ENCODE assay signal across 7 mouse cellular contexts in genomic region chrX:95164140-95164539, GRCm38 (mm10). TPM values are rescaled to one million over a fixed set of nuclear protein-coding genes. Genes with fewer than 3 reads are reported as not detected.
DNase-seq lines count a peak whose midpoint lies in the region; ATAC-seq and TF ChIP-seq lines count a peak whose summit lies in the region.

No protein-coding gene starts in this region.

- no peak overlapping the region for H3K9ac ChIP-seq in stomach, embryonic 16.5 days (ENCODE audit: low read length)

- no peak for TF ChIP-seq CTCF in left cerebral cortex, adult 2 months (IDR thresholded peaks at IDR 0.05)

- no peaks in the 10 kb centered on the region for H3K36me3 ChIP-seq in stomach, embryonic 16.5 days (ENCODE audit: control insufficient read depth, insufficient read depth, low read length)

- peak overlapping the region; percentile 55 for H3K4me3 ChIP-seq in left cerebral cortex, adult 2 months
- no peak overlapping the region for H3K4me3 ChIP-seq in stomach, embryonic 16.5 days (replicated peaks; ENCODE audit: low read length)

- no peaks in the 10 kb centered on the region for H3K27me3 ChIP-seq in stomach, embryonic 16.5 days (ENCODE audit: control insufficient read depth, insufficient read depth, low read length)

- no peak for ATAC-seq in stomach, embryonic 16.5 days (ENCODE audit: insufficient read depth, low FRiP score)

- H3K4me2 ChIP-seq in stomach, embryonic 16.5 days (ENCODE audit: low read depth, low read length): peak overlapping the region; percentile 27; the same call in 1 of the 2 replicates

- peak; percentile 4 for DNase-seq in thymus, postnatal 14 days
- DNase-seq in thymus, postnatal 10 days (ENCODE audit: low spot score in 2 of 2): no peak
- peak; percentile 36 for DNase-seq in fat pad, adult 2 months (ENCODE audit: extremely low read depth, low read depth, low spot score)
- DNase-seq in left cerebral cortex, adult 2 months (ENCODE audit: extremely low spot score in 1 of 2, low spot score in 2 of 2): peak in 1 of 2 experiments; percentile 31
- DNase-seq in heart, postnatal 10 days: no peak
- no peak for DNase-seq in testis, postnatal 14 days (ENCODE audit: low spot score)

- H3K9me3 ChIP-seq in stomach, embryonic 16.5 days (replicated peaks; ENCODE audit: control insufficient read depth, low read length): no peaks in the 10 kb centered on the region

- intact Hi-C loops in left cerebral cortex, adult 2 months (cut with DNase I): loop anchor here (5.0 kb wide), 1 partner anchor 47 kb away; no protein-coding TSS in a partner anchor
- intact Hi-C loops in heart, postnatal 10 days (cut with DNase I): no loop called here

- peak overlapping the region; percentile 93 for H3K27ac ChIP-seq in left cerebral cortex, adult 2 months
- no peak overlapping the region; the same call in 1 of the 2 replicates for H3K27ac ChIP-seq in stomach, embryonic 16.5 days (ENCODE audit: low read length)

- no peaks in the 10 kb centered on the region for H3K4me1 ChIP-seq in stomach, embryonic 16.5 days (ENCODE audit: control insufficient read depth, insufficient read depth, low read length)

- 45% methylated on average over 6 of the region's 6 CpGs for WGBS in stomach, embryonic 16.5 days

RNA-seq across cellular contexts. Expression of gene Arhgef9, which starts 32.5 kb away (rescaled TPM):
- total RNA-seq in left cerebral cortex, adult 2 months (2021): 100 to 1,000 TPM; 295 to 298 TPM
- 14.1 and 14.2 TPM in 2 replicates for polyA plus RNA-seq in stomach, embryonic 16.5 days (2015; fragmentation: Nextera tagmentation; extraction: Ambion mirVana)
- total RNA-seq in heart, postnatal 10 days (2021): 10 to 100 TPM; 16.3 to 17.0 TPM

Comparison
In these comparisons a context has a peak if more than half of its experiments do, and no peak if none do; other contexts are left out.
1. DNase-seq: peak in thymus, postnatal 14 days (single experiment) and fat pad, adult 2 months (single experiment); none in thymus, postnatal 10 days (0 of 2), heart, postnatal 10 days (0 of 2) and testis, postnatal 14 days (single experiment).
2. RNA of gene Arhgef9, which starts 32.5 kb away (total RNA-seq): 295 to 298 TPM in left cerebral cortex, adult 2 months; 16.3 to 17.0 TPM in heart, postnatal 10 days; every median in the first group is over 10 times any median in the second.